Mouse (Mus musculus): ENCODE results near the gene Ncoa5.
A peak's percentile ranks its signal among the peaks of the same experiment; 100 is the strongest.

DNA sequence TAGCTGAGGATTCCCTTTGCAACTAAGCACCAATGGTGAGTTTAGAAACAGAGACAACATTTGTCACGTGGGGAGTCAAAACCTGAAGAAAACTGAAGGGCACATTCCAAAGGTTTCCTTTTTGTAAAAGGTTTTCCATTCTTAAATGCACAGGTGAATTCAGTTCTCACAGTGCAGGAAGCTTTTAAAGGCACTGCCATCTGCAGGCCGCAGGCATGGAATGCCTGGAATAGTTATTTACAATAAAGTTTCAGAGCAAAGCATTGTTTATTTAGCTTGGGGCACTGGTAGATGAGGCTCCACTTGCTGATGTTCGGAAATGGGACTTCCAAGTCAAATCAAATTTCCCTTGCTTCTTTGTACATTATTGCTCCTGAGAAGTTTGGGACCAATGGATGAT is 2.1 kb downstream of the Ncoa5 start:
- TF ChIP-seq CTCF (conservative IDR thresholded peaks at IDR 0.05; ENCODE audit: insufficient read depth, insufficient read length, low read depth, low read length), result peak; percentile 60
- TF ChIP-seq POLR2A (IDR thresholded peaks at IDR 0.05; ENCODE audit: low read depth, low read length), result no peak
